Mouse (Mus musculus) cerebellum, adult 2 months (tissue): ENCODE measurements at regions not wholly inside any gene's neighbourhood (a gene's known extent, or its start where the extent isn't known, plus 50 kb on each side); places are given as distances from the start of the nearest gene placed in this dataset.

Source experiments
- CTCF ChIP-seq: fragments of 200-500 bp; IDR thresholded peaks from 2 replicates; pipeline ENCODE4 v1.5.1; 2011; ENCODE audit warnings: low read depth, mild to moderate bottlenecking, control low read depth, low read length, moderate library complexity, borderline replicate concordance; ENCODE audit not compliant: insufficient read depth
- POLR2A ChIP-seq: fragments of 200-500 bp; IDR thresholded peaks from 2 replicates; pipeline ENCODE4 v1.6.1; 2011; ENCODE audit warnings: low read length, control low read depth, borderline replicate concordance; ENCODE audit not compliant: insufficient read depth

- TF ChIP-seq CTCF, result no peak
- no peak for TF ChIP-seq POLR2A
Measured at GRCm38 (mm10) chr4:39718691-39719090, 268.6 kb downstream of the 1700009N14Rik start.
